Mouse (Mus musculus) central nervous system, embryonic 11.5 days (tissue): Measurements from ENCODE around the gene Mad1l1. TPM values are rescaled to one million over a fixed set of nuclear protein-coding genes. Genes with fewer than 3 reads are reported as not detected.

Experiments used
- polyA plus RNA-seq: library from polyadenylated mRNA; depleted of rRNA; stranded (reverse); fragments of >200 nt; gene quantifications from 2 replicates; pipeline ENCODE4 v1.2.3, GENCODE M21; 2012; rRNA removed

Mad1l1 gene
- polyA plus RNA-seq, result 31.4 and 36.9 TPM in 2 replicates

DNA sequence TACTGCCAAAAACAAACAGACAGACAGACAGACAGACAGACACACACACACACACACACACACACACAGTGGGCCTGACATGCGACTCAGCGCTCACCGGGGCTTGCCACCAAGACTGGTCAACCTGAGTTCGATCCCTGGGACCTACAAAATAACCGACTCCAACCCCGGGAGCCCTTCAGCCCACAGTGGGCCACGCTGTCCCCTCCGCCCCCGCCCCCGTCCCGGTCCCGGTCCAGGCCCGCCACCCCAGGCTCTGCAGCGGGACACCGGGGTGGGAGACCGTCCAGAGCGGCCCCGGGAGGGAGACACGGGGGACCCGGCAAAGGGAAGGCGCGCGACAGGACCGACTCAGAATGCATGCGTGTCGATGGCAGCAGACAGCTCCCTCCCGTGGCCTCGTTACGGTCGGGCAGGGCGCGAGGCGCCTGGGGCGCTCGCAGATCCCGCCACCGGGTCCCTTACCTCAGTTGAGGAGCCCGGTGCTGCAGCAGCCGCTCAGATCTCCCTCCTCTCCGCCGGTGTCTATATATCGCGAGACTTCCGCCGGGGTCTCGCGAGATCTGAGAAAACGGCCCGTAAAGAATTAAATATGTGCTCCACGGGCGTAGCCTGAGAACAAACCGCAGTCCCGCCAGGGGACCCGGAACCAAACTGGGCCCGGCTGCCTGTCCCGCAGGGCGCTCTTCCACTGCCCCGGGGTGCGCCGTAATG is at the start of gene Mad1l1, which contains the start of gene Nudt1:
Gene Mad1l1, minus strand, starts transcription at position 511 of the 714 bp plus-strand sequence.
Gene Nudt1, plus strand, starts transcription at position 615 of the 714 bp plus-strand sequence.

DNA sequence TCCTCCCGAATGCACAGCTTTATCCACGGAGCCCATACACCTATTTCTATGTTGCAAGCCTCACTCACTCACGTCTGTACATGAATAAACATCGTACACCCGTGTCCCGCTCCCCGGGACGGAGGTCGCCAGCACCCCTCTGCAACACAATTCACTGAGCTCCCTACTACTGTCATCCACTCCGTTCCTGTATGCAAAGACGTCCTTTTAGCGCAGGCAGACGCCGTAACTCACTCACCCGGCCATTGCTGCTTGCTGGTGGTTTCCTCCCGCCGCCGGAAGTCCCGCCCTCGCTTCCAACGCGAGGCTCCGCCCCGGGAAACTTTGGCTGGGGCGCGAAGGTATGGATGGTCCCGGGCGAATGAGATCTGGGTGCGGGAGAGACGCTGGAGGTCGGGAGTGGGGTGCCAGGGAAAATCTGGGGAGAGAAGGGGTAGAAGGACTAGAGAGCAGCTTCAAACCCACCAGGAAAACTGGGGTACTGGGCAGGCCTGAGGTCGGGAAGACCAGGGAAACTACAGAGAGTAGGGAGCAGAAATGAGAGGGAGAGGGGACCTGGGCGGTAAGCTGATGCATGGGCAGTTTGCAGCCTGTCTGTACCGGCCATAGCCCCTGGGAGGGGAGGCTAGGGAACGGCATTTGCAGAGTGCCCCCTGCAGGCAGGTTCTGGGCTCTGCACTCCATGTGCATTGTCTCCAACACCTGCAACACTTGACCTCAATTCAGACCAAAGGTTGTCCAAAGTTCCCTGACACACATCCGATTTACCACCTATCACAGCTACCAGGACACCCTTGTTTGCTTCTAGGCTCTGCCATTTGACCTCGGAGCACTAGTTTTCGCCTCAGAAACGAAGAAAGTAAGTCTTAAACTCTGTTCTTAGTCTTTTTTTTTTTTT is 10.5 kb upstream of the Mad1l1 start, which contains the start of gene Mrm2:
Gene Mrm2, minus strand, starts transcription at position 284 of the 898 bp plus-strand sequence.

Other genes with a start within 250 kb of the Mad1l1 start
- gene Nudt1, start 104 bp upstream of the Mad1l1 start, polyA plus RNA-seq, result 41.5 and 71.6 TPM in 2 replicates
- 14.0 and 19.0 TPM in 2 replicates for gene Mrm2, start 10.3 kb upstream of the Mad1l1 start, polyA plus RNA-seq
- gene Snx8, start 67.7 kb upstream of the Mad1l1 start, polyA plus RNA-seq, result 20.9 and 23.3 TPM in 2 replicates
- gene Eif3b, start 97.8 kb upstream of the Mad1l1 start, polyA plus RNA-seq, result 149 and 191 TPM in 2 replicates
- 0.14 and 0.20 TPM in 2 replicates for gene Gm4869, start 124.1 kb upstream of the Mad1l1 start, polyA plus RNA-seq
- gene Chst12, start 184.0 kb upstream of the Mad1l1 start, polyA plus RNA-seq, result 7.0 and 8.9 TPM in 2 replicates
- 0.24 and 0.31 TPM in 2 replicates for gene Grifin, start 243.5 kb upstream of the Mad1l1 start, polyA plus RNA-seq